14 mouse cellular contexts compared by ENCODE assay signal in genomic region chr7:35840504-35840903, GRCm38 (mm10).
"Had no signal": no experiment of that assay in that cellular context is flagged by ENCODE, and none has a peak within 500 bp of the region (broad histone marks: within the 10 kb centered on the region; RNA-seq: fewer than 3 reads in every experiment).

No protein-coding gene starts in this region.

- H3K9ac ChIP-seq: liver, embryonic 15.5 days; lung, embryonic 14.5 days; midbrain, embryonic 13.5 days; midbrain, embryonic 15.5 days; neural tube, embryonic 12.5 days had no signal

- H3K4me1 ChIP-seq: liver, embryonic 15.5 days; megakaryocyte, embryonic 14.5 days had no signal

- H3K4me2 ChIP-seq: liver, embryonic 15.5 days; lung, embryonic 14.5 days; midbrain, embryonic 11.5 days; midbrain, embryonic 13.5 days; midbrain, embryonic 15.5 days; neural tube, embryonic 12.5 days had no signal

- H3K27me3 ChIP-seq: liver, embryonic 15.5 days; midbrain, embryonic 13.5 days; midbrain, embryonic 15.5 days; neural tube, embryonic 12.5 days had no signal

- DNase-seq: lung, adult 18-20 months; lung, embryonic 14.5 days; lung, postnatal 10 days; lung, postnatal 4 days; right cerebral cortex, postnatal 14 days; thymus, adult 18-20 months; thymus, postnatal 14 days; thymus, postnatal 36 days had no signal

- H3K27ac ChIP-seq: liver, embryonic 15.5 days; midbrain, embryonic 13.5 days; midbrain, embryonic 15.5 days; neural tube, embryonic 12.5 days had no signal

- ATAC-seq: midbrain, embryonic 13.5 days; midbrain, embryonic 15.5 days had no signal

- H3K36me3 ChIP-seq: liver, embryonic 15.5 days; midbrain, embryonic 13.5 days; midbrain, embryonic 15.5 days; neural tube, embryonic 12.5 days had no signal

- H3K9me3 ChIP-seq: liver, embryonic 15.5 days; midbrain, embryonic 13.5 days; midbrain, embryonic 15.5 days; neural tube, embryonic 12.5 days had no signal

- H3K4me3 ChIP-seq: liver, embryonic 15.5 days; megakaryocyte, embryonic 14.5 days; midbrain, embryonic 13.5 days; midbrain, embryonic 15.5 days; neural tube, embryonic 12.5 days had no signal
